Mouse (Mus musculus) erythroid progenitor cell, adult 5-6 weeks (primary cell): ENCODE data around the gene Rasl10a. TPM values are rescaled to one million over a fixed set of nuclear protein-coding genes. Genes with fewer than 3 reads are reported as not detected.

Experiments
- ATAC-seq: replicated peaks from 2 replicates; pipeline ENCODE4 v1.8.0; 2016; ENCODE audit warnings: moderate number of reproducible peaks, mild to moderate bottlenecking, moderate TSS enrichment, inconsistent platforms; ENCODE audit not compliant: poor library complexity, low FRiP score, severe bottlenecking
- total RNA-seq, 2 experiments: library from RNA; stranded (forward) in 1 of 2; stranded (reverse) in 1 of 2; fragments of 150-400 nt in 1 of 2; fragments of 186-747, 209-891 nt in 1 of 2; gene quantifications; 2 replicates each; pipeline versions ENCODE4 v1.2.3 to v1.2.4; 2015 to 2017; ENCODE audit warnings: low replicate concordance in 2 of 2

Gene Rasl10a
- total RNA-seq, 2 experiments from 2014 or later: not detected

GRCm38 (mm10) chr11:5046321-5046926 is 11.5 kb upstream of the Rasl10a start:
- ATAC-seq: no peak

GRCm38 (mm10) chr11:5051629-5052028 is 6.3 kb upstream of the Rasl10a start:
- ATAC-seq: no peak

GRCm38 (mm10) chr11:5052200-5052854 is 5.6 kb upstream of the Rasl10a start:
- no peak for ATAC-seq

GRCm38 (mm10) chr11:5054151-5054550 is 3.8 kb upstream of the Rasl10a start:
- no peak for ATAC-seq

- ATAC-seq: no peak
Observed at GRCm38 (mm10) chr11:5054874-5055273, 3.1 kb upstream of the Rasl10a start.

GRCm38 (mm10) chr11:5055945-5056938 is 1.7 kb upstream of the Rasl10a start:
- no peak for ATAC-seq

- ATAC-seq: no peak
Observed at GRCm38 (mm10) chr11:5057064-5057463, 864 bp upstream of the Rasl10a start.

- no peak for ATAC-seq
Observed at GRCm38 (mm10) chr11:5057541-5057855, 430 bp upstream of the Rasl10a start.

GRCm38 (mm10) chr11:5058783-5059182 is 855 bp downstream of the Rasl10a start:
- ATAC-seq: no peak

- ATAC-seq: no peak
Observed at GRCm38 (mm10) chr11:5059230-5059629, 1.3 kb downstream of the Rasl10a start.

- no peak for ATAC-seq
Observed at GRCm38 (mm10) chr11:5059704-5060156, 1.8 kb downstream of the Rasl10a start.

- no peak for ATAC-seq
Observed at GRCm38 (mm10) chr11:5060756-5061412, 3.0 kb downstream of the Rasl10a start.

- peak; percentile 20; the same call in 1 of the 2 replicates for ATAC-seq
Observed at GRCm38 (mm10) chr11:5061413-5062139, 3.6 kb downstream of the Rasl10a start.

GRCm38 (mm10) chr11:5062326-5062725 is 4.4 kb downstream of the Rasl10a start:
- ATAC-seq: no peak

GRCm38 (mm10) chr11:5062860-5063505 is 5.1 kb downstream of the Rasl10a start:
- ATAC-seq: no peak

- ATAC-seq: no peak
Observed at GRCm38 (mm10) chr11:5063561-5064281, 5.8 kb downstream of the Rasl10a start.

- ATAC-seq: no peak
Observed at GRCm38 (mm10) chr11:5064282-5065055, 6.5 kb downstream of the Rasl10a start.
